Mouse (Mus musculus): Measurements from ENCODE around the gene Pheta2. TPM values are rescaled to one million over a fixed set of nuclear protein-coding genes. Genes with fewer than 3 reads are reported as not detected.
A peak's percentile ranks its signal among the peaks of the same experiment; 100 is the strongest.
"Not testable (repeated sequence)": the region's sequence is repeated elsewhere in the genome, so short reads cannot be mapped to it uniquely, and the experiment has no call there.

The Pheta2 gene
- total RNA-seq, 2 experiments from 2014 or later = 0.80 to 1.1 TPM

- DNase-seq (ENCODE audit: low spot score in 2 of 2) = no peak
Observed at GRCm38 (mm10) chr15:82368146-82368545, 29.4 kb downstream of the Pheta2 start.

- no peak for DNase-seq (ENCODE audit: low spot score in 2 of 2)
Observed at GRCm38 (mm10) chr15:82368851-82369250, 30.1 kb downstream of the Pheta2 start.

- no peak for DNase-seq (ENCODE audit: low spot score in 2 of 2)
Observed at GRCm38 (mm10) chr15:82372446-82372845, 33.7 kb downstream of the Pheta2 start.

GRCm38 (mm10) chr15:82372991-82373390 is 34.2 kb downstream of the Pheta2 start:
- DNase-seq (ENCODE audit: low spot score in 2 of 2) = no peak

GRCm38 (mm10) chr15:82374437-82374836 is 35.7 kb downstream of the Pheta2 start:
- DNase-seq (ENCODE audit: low spot score in 2 of 2) = no peak

- DNase-seq (ENCODE audit: low spot score in 2 of 2) = no peak
Observed at GRCm38 (mm10) chr15:82375855-82376254, 37.1 kb downstream of the Pheta2 start.

- DNase-seq (ENCODE audit: low spot score in 2 of 2) = peak; percentile 61 to 66
Observed at GRCm38 (mm10) chr15:82376393-82377138, 37.8 kb downstream of the Pheta2 start.

GRCm38 (mm10) chr15:82377701-82378100 is 39.0 kb downstream of the Pheta2 start:
- no peak for DNase-seq (ENCODE audit: low spot score in 2 of 2)

- DNase-seq (ENCODE audit: low spot score in 2 of 2) = peak in 1 of 2 experiments; percentile 12
Observed at GRCm38 (mm10) chr15:82378261-82379180, 39.8 kb downstream of the Pheta2 start.

GRCm38 (mm10) chr15:82379511-82379870 is 40.7 kb downstream of the Pheta2 start:
- no peak for DNase-seq (ENCODE audit: low spot score in 2 of 2)

- peak; percentile 43 to 61 for DNase-seq (ENCODE audit: low spot score in 2 of 2)
Observed at GRCm38 (mm10) chr15:82379871-82380713, 41.4 kb downstream of the Pheta2 start, which contains the start of gene Cyp2d22. Gene Cyp2d22 (minus strand): TSS chr15:82380260.

- no peak for DNase-seq (ENCODE audit: low spot score in 2 of 2)
Observed at GRCm38 (mm10) chr15:82380714-82381062, 41.9 kb downstream of the Pheta2 start.

GRCm38 (mm10) chr15:82382441-82382840 is 43.7 kb downstream of the Pheta2 start:
- DNase-seq (ENCODE audit: low spot score in 2 of 2) = no peak

- no peak for DNase-seq (ENCODE audit: low spot score in 2 of 2)
Observed at GRCm38 (mm10) chr15:82385729-82386128, 47.0 kb downstream of the Pheta2 start.

GRCm38 (mm10) chr15:82389916-82390315 is 51.2 kb downstream of the Pheta2 start:
- not testable (repeated sequence) for DNase-seq (ENCODE audit: low spot score in 2 of 2)

- not testable (repeated sequence) for DNase-seq (ENCODE audit: low spot score in 2 of 2)
Observed at GRCm38 (mm10) chr15:82393922-82394321, 55.2 kb downstream of the Pheta2 start, which contains the start of gene Cyp2d11. Gene Cyp2d11 (minus strand): TSS chr15:82394022.

Small RNAs within 50 kb of the gene (microRNA-seq; reads per million reads assigned to microRNA genes)
- 0 reads per million in 2 experiments for gene Mir7684

Other genes starting within 250 kb of the Pheta2 start
- 10 to 100 TPM; 10.7 to 13.5 TPM for gene Ccdc134, start 211.0 kb upstream of the Pheta2 start, total RNA-seq (2021)
- gene Srebf2, start 191.8 kb upstream of the Pheta2 start, total RNA-seq (2021) = 100 to 1,000 TPM; 191 to 198 TPM
- 1 to 10 TPM; 2.0 to 3.1 TPM for gene Shisa8, start 126.1 kb upstream of the Pheta2 start, total RNA-seq (2021)
- gene Tnfrsf13c, start 114.6 kb upstream of the Pheta2 start, total RNA-seq (2021) = 1 to 10 TPM in 1 of 2 experiments, under 1 TPM in 1; 0.69 to 1.0 TPM
- 1 to 10 TPM; 6.5 to 9.0 TPM for gene Cenpm, start 94.2 kb upstream of the Pheta2 start, total RNA-seq (2021)
- gene 1500009C09Rik, start 86.5 kb upstream of the Pheta2 start, total RNA-seq (2021) = 10 to 100 TPM; 79.9 to 88.8 TPM
- gene Sept3, start 64.0 kb upstream of the Pheta2 start, total RNA-seq (2021) = 100 to 1,000 TPM; 617 to 640 TPM
- gene Wbp2nl, start 40.0 kb upstream of the Pheta2 start, total RNA-seq (2021) = under 1 TPM in 1 of 2 experiments, not detected in 1; 0.25 TPM
- gene Naga, start within 50 bp of the Pheta2 start, total RNA-seq (2021) = 10 to 100 TPM; 36.9 to 43.3 TPM
- gene Smdt1, start within 50 bp of the Pheta2 start, total RNA-seq (2021) = 100 to 1,000 TPM; 158 to 179 TPM
- 100 to 1,000 TPM; 201 to 212 TPM for gene Ndufa6, start 15.4 kb downstream of the Pheta2 start, total RNA-seq (2021)
- gene Cyp2d22, start 41.3 kb downstream of the Pheta2 start, total RNA-seq (2021) = 10 to 100 TPM; 18.8 to 19.5 TPM
- not detected for gene Cyp2d11, start 55.1 kb downstream of the Pheta2 start, total RNA-seq (2021)
- under 1 TPM in 1 of 2 experiments, not detected in 1; 0.40 TPM for gene Cyp2d10, start 68.3 kb downstream of the Pheta2 start, total RNA-seq (2021)
- gene Cyp2d9, start 94.5 kb downstream of the Pheta2 start, total RNA-seq (2021) = not detected
- gene Cyp2d12, start 216.1 kb downstream of the Pheta2 start, total RNA-seq (2021) = not detected

Data from layer of hippocampus, postnatal 10 days (tissue).